Mouse (Mus musculus): ENCODE measurements around the gene Zfp958. TPM values are rescaled to one million over a fixed set of nuclear protein-coding genes. Genes with fewer than 3 reads are reported as not detected.

The Zfp958 gene
- polyA plus RNA-seq (2012; fragmentation: generic; extraction: Trizol): 2.2 TPM
- long read RNA-seq, experiment 1, partial matches to known transcripts: 0 of 4 reads
- long read RNA-seq, experiment 1, other reads (novel, unspliced or antisense): 1 of 4 reads
- long read RNA-seq, experiment 2, transcript Zfp958-202 (4 exons, 2,364 nt): major isoform, 25 of 32 reads
- long read RNA-seq, experiment 2, partial matches to known transcripts: 0 of 32 reads
- long read RNA-seq, experiment 2, other reads (novel, unspliced or antisense): 7 of 32 reads

DNA sequence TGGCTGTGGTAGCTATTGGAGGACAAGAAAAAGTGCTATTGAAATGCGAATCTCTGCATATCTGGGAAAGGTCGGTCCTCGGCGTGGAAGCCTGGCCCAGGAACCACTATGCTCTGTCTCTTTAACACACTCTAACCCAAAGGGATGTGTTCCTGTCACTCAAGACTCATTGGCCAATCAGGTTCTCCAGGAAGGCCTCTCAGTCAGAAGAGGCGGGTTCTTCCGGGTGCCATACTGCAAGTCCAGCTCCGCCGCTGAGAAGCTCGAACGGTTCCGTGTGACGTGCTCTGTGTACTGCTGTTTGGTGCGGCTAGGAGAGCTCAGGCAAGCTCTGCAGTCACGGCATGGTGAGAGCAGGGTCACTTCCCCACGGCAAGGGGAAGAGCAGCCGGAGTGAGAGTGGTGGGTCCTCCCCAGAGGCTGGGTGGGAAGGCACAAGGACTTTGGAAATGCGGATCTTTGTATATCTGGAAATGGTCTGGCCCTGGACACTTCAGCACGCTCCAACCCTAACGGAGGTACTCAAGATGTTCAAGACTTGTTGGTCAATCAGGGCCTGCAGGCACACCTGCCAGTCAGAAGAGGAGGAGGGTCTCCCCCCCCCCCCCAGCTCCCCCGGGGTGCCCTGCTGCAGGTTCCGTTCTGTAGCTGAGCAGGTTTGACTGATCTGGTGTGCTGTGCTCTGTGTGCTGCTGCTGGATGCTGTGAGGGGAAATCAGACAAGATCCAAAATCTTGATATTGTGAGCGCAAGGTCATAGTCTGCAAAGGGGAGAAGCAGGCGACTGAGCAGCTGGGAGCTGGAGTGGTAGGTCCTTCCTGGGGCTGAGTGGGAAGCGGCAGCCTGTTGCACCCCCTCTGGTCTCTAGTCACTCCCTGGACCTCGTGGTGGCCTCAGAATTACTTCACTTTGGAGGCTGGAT is at the start of gene Zfp958:
Gene Zfp958, plus strand, starts transcription at position 236 of the 922 bp plus-strand sequence.
- Histone ChIP-seq H3K79me2 (ENCODE audit: control insufficient read depth, insufficient read depth) (peaks cover 56% of the 10 kb centered on the region), H3K27me3 (ENCODE audit: control insufficient read depth, insufficient read depth, insufficient read length) (no peaks in the 10 kb centered on the region), H3ac (ENCODE audit: control insufficient read depth, insufficient read length, low read depth) (peak within 1 kb of the TSS; percentile 98), H3K36me3 (ENCODE audit: control insufficient read depth, insufficient read depth) (peaks cover 19% of the 10 kb centered on the region), H3K79me3 (ENCODE audit: low read depth) (peaks cover 43% of the 10 kb centered on the region), H3K4me3 (ENCODE audit: insufficient read depth, poor library complexity, severe bottlenecking) (peak within 1 kb of the TSS; percentile 75)
- TF ChIP-seq CEBPB (IDR thresholded peaks at IDR 0.05; ENCODE audit: low read depth) (no peak), MYOD1 (IDR thresholded peaks at IDR 0.05; ENCODE audit: control insufficient read depth, insufficient read length, low read depth) (no peak), USF1 (IDR thresholded peaks at IDR 0.05; ENCODE audit: low read depth) (no peak), FOSL1 (IDR thresholded peaks at IDR 0.05; ENCODE audit: insufficient read depth, low read length, poor library complexity, severe bottlenecking) (no peak), MYOG (IDR thresholded peaks at IDR 0.05; ENCODE audit: control insufficient read depth, extremely low read depth, insufficient read length) (no peak), MAX (IDR thresholded peaks at IDR 0.05) (no peak), CTCF (IDR thresholded peaks at IDR 0.05; ENCODE audit: control insufficient read depth, insufficient read depth, insufficient read length) (no peak)

DNA sequence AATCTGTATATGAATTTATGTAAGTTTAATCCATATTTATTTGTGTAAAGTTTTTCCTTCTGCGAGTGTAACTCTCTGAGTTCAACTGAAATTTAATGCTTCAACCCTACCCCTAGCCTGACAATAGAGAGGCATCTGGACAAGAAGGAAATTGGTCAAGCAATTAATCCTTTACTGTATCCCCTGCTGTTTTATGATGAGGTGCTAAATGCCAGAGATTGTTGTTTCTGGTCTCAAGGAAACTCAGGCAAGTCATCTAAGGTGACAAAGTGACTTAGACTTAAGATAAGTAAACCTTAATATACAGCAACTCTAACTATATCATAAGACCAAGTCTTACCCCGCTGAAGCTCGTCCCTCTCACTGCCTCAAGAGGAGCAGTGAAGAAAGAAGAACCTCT is 31.0 kb upstream of the Zfp958 start:
- no peak overlapping the region for H3K4me3 ChIP-seq (ENCODE audit: insufficient read depth, poor library complexity, severe bottlenecking)
- no peaks in the 10 kb centered on the region for H3K27me3 ChIP-seq (ENCODE audit: control insufficient read depth, insufficient read depth, insufficient read length)
- H3ac ChIP-seq (ENCODE audit: control insufficient read depth, insufficient read length, low read depth): no peak overlapping the region
- no peaks in the 10 kb centered on the region for H3K36me3 ChIP-seq (ENCODE audit: control insufficient read depth, insufficient read depth)
- H3K79me2 ChIP-seq (ENCODE audit: control insufficient read depth, insufficient read depth): no peaks in the 10 kb centered on the region
- H3K79me3 ChIP-seq (ENCODE audit: low read depth): no peaks in the 10 kb centered on the region
- TF ChIP-seq MYOD1 (IDR thresholded peaks at IDR 0.05; ENCODE audit: control insufficient read depth, insufficient read length, low read depth) (no peak), USF1 (IDR thresholded peaks at IDR 0.05; ENCODE audit: low read depth) (no peak), MYOG (IDR thresholded peaks at IDR 0.05; ENCODE audit: control insufficient read depth, extremely low read depth, insufficient read length) (no peak), FOSL1 (IDR thresholded peaks at IDR 0.05; ENCODE audit: insufficient read depth, low read length, poor library complexity, severe bottlenecking) (no peak), MAX (IDR thresholded peaks at IDR 0.05) (no peak), CTCF (IDR thresholded peaks at IDR 0.05; ENCODE audit: control insufficient read depth, insufficient read depth, insufficient read length) (no peak), CEBPB (IDR thresholded peaks at IDR 0.05; ENCODE audit: low read depth) (no peak)

DNA sequence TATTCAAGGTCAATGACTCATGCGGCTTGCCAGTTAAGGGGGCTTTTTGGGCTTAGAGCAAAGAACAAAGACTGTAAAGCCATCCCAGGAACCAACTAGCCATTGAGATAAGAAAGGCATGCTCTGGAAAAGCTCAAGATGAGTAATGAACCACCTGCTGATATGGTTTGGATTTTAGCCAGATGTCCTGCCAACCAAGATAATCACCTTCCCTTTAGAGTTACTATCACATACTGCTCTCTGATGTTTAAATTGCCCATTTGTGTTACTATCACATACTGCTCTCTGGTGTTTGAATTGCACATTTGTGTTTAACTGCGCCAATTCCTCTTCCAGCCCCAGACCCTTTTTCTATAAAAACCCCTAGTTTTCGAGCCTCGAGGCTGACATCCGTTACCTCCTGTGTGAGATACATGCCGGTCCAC is 30.2 kb upstream of the Zfp958 start:
- H3K79me3 ChIP-seq (ENCODE audit: low read depth): no peaks in the 10 kb centered on the region
- H3K79me2 ChIP-seq (ENCODE audit: control insufficient read depth, insufficient read depth): no peaks in the 10 kb centered on the region
- no peaks in the 10 kb centered on the region for H3K27me3 ChIP-seq (ENCODE audit: control insufficient read depth, insufficient read depth, insufficient read length)
- no peak overlapping the region for H3K4me3 ChIP-seq (ENCODE audit: insufficient read depth, poor library complexity, severe bottlenecking)
- no peak for TF ChIP-seq CEBPB (IDR thresholded peaks at IDR 0.05; ENCODE audit: low read depth)
- TF ChIP-seq MAX (IDR thresholded peaks at IDR 0.05): no peak
- TF ChIP-seq MYOD1 (IDR thresholded peaks at IDR 0.05; ENCODE audit: control insufficient read depth, insufficient read length, low read depth): peak; percentile 17
- no peak for TF ChIP-seq FOSL1 (IDR thresholded peaks at IDR 0.05; ENCODE audit: insufficient read depth, low read length, poor library complexity, severe bottlenecking)
- no peak for TF ChIP-seq MYOG (IDR thresholded peaks at IDR 0.05; ENCODE audit: control insufficient read depth, extremely low read depth, insufficient read length)
- no peak for TF ChIP-seq USF1 (IDR thresholded peaks at IDR 0.05; ENCODE audit: low read depth)
- H3ac ChIP-seq (ENCODE audit: control insufficient read depth, insufficient read length, low read depth): no peak overlapping the region
- H3K36me3 ChIP-seq (ENCODE audit: control insufficient read depth, insufficient read depth): no peaks in the 10 kb centered on the region

DNA sequence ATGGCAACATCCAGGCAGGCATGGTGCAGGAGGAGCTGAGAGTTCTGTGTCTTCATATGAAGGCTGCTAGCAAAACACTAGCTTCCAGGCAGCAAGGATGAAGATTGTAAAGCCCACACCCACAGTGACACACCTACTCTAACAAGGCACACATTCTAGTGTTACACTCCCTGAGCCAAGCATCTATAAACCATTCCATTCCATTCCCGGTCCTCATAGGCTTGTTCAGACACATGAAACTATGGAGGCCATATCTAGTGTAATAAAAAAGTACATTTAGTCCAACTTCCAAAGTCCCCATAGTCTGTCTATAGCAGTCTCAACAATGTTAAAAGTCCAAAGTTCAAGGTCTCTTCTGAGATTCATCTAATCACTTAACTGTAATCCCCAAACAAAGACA is 28.3 kb upstream of the Zfp958 start:
- Histone ChIP-seq H3K27me3 (ENCODE audit: control insufficient read depth, insufficient read depth, insufficient read length) (no peaks in the 10 kb centered on the region), H3K4me3 (ENCODE audit: insufficient read depth, poor library complexity, severe bottlenecking) (no peak overlapping the region), H3K36me3 (ENCODE audit: control insufficient read depth, insufficient read depth) (no peaks in the 10 kb centered on the region), H3K79me2 (ENCODE audit: control insufficient read depth, insufficient read depth) (no peaks in the 10 kb centered on the region), H3K79me3 (ENCODE audit: low read depth) (no peaks in the 10 kb centered on the region), H3ac (ENCODE audit: control insufficient read depth, insufficient read length, low read depth) (no peak overlapping the region)
- no peak for TF ChIP-seq MYOD1 (IDR thresholded peaks at IDR 0.05; ENCODE audit: control insufficient read depth, insufficient read length, low read depth)
- TF ChIP-seq CTCF (IDR thresholded peaks at IDR 0.05; ENCODE audit: control insufficient read depth, insufficient read depth, insufficient read length): no peak
- TF ChIP-seq CEBPB (IDR thresholded peaks at IDR 0.05; ENCODE audit: low read depth): no peak
- TF ChIP-seq FOSL1 (IDR thresholded peaks at IDR 0.05; ENCODE audit: insufficient read depth, low read length, poor library complexity, severe bottlenecking): no peak

DNA sequence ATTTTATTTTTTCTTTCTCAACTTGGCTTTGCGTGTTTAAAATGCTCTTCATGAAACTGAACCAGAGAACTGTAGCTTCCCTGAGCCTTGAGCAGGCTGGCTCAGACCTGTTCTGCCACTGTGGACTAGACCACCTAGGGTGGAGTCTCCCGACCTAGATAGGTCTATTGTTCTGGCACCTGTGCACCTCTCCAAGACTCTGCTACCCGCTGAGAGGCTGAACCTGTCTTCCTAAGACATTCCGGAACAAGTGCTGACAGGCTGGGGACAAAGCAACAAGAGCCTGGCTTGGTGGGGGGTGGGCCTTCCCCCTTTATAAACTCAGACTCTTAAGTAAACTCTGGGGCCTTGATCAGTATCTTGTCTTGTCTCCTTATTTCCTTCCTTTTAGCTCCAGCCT is 26.6 kb upstream of the Zfp958 start:
- Histone ChIP-seq H3K79me3 (ENCODE audit: low read depth) (no peaks in the 10 kb centered on the region), H3K4me3 (ENCODE audit: insufficient read depth, poor library complexity, severe bottlenecking) (no peak overlapping the region), H3K27me3 (ENCODE audit: control insufficient read depth, insufficient read depth, insufficient read length) (no peaks in the 10 kb centered on the region), H3K79me2 (ENCODE audit: control insufficient read depth, insufficient read depth) (no peaks in the 10 kb centered on the region), H3ac (ENCODE audit: control insufficient read depth, insufficient read length, low read depth) (no peak overlapping the region), H3K36me3 (ENCODE audit: control insufficient read depth, insufficient read depth) (no peaks in the 10 kb centered on the region)
- TF ChIP-seq MYOD1 (IDR thresholded peaks at IDR 0.05; ENCODE audit: control insufficient read depth, insufficient read length, low read depth) (no peak), CEBPB (IDR thresholded peaks at IDR 0.05; ENCODE audit: low read depth) (no peak)

Data from C2C12 (cell line).